Mouse (Mus musculus) lung, embryonic 14.5 days (tissue): ENCODE measurements at regions not wholly inside any gene's neighbourhood (a gene's known extent, or its start where the extent isn't known, plus 50 kb on each side); places are given as distances from the start of the nearest gene placed in this dataset.

ENCODE experiments used
- ATAC-seq: fragments of 200-750 bp; cut with Nextera tagmentation; 2 replicates; pipeline ENCODE4 v1.8.0; 2017; ENCODE audit warnings: mild to moderate bottlenecking, moderate TSS enrichment, moderate library complexity; ENCODE audit not compliant: insufficient read depth
- DNase-seq: peaks from one replicate; pipeline ENCODE4 v3.0.0-alpha.2; 2015
- H3K27ac ChIP-seq: fragments of 300-500 bp; sonication (generic); 2 replicates; pipeline ENCODE4 v1.5.1; 2014; ENCODE audit warnings: low read depth, mild to moderate bottlenecking, moderate library complexity
- H3K27me3 ChIP-seq: fragments of 300-500 bp; sonication (generic); 2 replicates; pipeline ENCODE4 v1.6.1; 2014; ENCODE audit warnings: low read length, control low read depth; ENCODE audit not compliant: insufficient read depth
- H3K36me3 ChIP-seq: fragments of 300-500 bp; sonication (generic); 2 replicates; pipeline ENCODE4 v1.6.1; 2014; ENCODE audit warnings: control low read depth; ENCODE audit not compliant: insufficient read depth
- H3K4me1 ChIP-seq: fragments of 300-500 bp; sonication (generic); 2 replicates; pipeline ENCODE4 v1.6.1; 2014; ENCODE audit warnings: antibody characterized with exemption, control low read depth; ENCODE audit not compliant: insufficient read depth
- H3K4me2 ChIP-seq: fragments of 300-500 bp; sonication (generic); 2 replicates; pipeline ENCODE4 v1.6.1; 2014; ENCODE audit warnings: mild to moderate bottlenecking
- H3K4me3 ChIP-seq: fragments of 300-500 bp; sonication (generic); 2 replicates; pipeline ENCODE4 v1.5.1; 2014; ENCODE audit warnings: low read depth, low read length
- H3K9ac ChIP-seq: fragments of 300-500 bp; sonication (generic); 2 replicates; pipeline ENCODE4 v1.6.1; 2014
- H3K9me3 ChIP-seq: fragments of 300-500 bp; sonication (generic); 2 replicates; pipeline ENCODE4 v1.6.1; 2016; ENCODE audit warnings: low read depth, low read length, control low read depth
- CTCF ChIP-seq: IDR thresholded peaks from 2 replicates; pipeline ENCODE4 v1.5.1; 2016; ENCODE audit warnings: antibody characterized with exemption, low read depth
- WGBS: fragments of 180-500 bp; shearing (Covaris S2); extraction: QIAGEN DNeasy Blood & Tissue Kit; methylation state at CpG from one replicate; pipeline ENCODE4 v1.1.7; 2014; 5-methylcytosine and 5-hydroxymethylcytosine counted together

DNA sequence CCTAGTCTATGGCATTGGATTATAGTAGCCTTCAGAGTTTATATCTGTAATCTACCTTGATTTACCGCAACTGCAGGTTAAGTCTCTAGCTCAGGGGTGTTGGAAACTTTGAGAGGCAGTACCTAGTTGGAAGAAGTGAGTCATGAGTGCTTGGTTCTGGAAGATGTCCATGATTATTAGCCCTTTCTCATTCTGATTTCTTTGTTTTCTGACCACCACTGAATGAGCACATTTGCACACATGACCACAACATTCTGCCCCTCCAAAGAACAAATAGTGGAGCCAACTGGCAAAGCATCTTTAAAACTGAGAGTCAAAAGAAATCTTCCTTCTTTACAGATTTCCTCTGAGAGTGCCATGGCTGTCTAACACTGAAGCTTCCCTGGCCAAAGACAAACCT, 95.5 kb upstream of the Dcn start:
- Histone ChIP-seq H3K27ac (no peak overlapping the region), H3K4me2 (no peak overlapping the region), H3K4me1 (no peaks in the 10 kb centered on the region), H3K27me3 (no peaks in the 10 kb centered on the region), H3K9ac (no peak overlapping the region), H3K4me3 (no peak overlapping the region), H3K9me3 (no peaks in the 10 kb centered on the region), H3K36me3 (no peaks in the 10 kb centered on the region)
- DNase-seq (no peak), ATAC-seq (no peak)
- WGBS, result 87% methylated on average over 1 of the region's 1 CpGs
- TF ChIP-seq CTCF, result no peak

DNA sequence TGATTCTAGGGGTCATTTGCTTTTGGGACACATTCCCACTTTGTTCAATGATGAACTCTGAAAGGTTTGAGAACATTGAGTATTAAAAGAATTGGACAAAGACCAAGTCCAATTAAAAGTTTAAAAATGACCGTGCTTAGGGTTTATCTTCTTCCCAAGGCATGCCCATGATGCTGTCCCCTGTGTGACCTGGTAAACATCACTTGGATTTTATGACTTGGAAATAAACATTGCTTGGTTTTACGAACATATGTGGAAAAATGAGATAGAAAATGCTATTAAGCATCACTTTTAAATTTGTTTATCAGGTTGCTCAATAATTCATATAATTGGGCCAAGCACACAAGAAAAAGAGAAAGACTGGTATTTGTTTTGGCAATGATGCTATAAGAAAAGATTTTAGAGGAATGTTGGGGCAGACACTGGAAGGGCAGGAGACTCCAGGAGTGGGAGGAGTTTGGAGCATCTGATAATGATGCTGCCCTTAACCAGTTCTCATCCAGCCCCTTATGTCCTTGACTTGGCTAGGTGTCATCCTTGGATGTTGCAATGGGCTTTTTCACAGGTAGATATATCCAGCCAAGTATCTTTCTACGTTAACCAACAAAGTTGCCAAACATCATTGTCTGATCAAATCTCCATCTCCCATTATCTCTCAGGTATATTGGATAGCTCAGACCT, 92.1 kb upstream of the Dcn start:
- ATAC-seq, result no peak
- Histone ChIP-seq H3K27ac (no peak overlapping the region), H3K4me2 (no peak overlapping the region), H3K9ac (no peak overlapping the region), H3K36me3 (no peaks in the 10 kb centered on the region), H3K27me3 (no peaks in the 10 kb centered on the region), H3K9me3 (no peaks in the 10 kb centered on the region), H3K4me1 (no peaks in the 10 kb centered on the region), H3K4me3 (no peak overlapping the region)
- no peak for DNase-seq
- TF ChIP-seq CTCF, result no peak
- 54% methylated on average over 3 of the region's 3 CpGs for WGBS

DNA sequence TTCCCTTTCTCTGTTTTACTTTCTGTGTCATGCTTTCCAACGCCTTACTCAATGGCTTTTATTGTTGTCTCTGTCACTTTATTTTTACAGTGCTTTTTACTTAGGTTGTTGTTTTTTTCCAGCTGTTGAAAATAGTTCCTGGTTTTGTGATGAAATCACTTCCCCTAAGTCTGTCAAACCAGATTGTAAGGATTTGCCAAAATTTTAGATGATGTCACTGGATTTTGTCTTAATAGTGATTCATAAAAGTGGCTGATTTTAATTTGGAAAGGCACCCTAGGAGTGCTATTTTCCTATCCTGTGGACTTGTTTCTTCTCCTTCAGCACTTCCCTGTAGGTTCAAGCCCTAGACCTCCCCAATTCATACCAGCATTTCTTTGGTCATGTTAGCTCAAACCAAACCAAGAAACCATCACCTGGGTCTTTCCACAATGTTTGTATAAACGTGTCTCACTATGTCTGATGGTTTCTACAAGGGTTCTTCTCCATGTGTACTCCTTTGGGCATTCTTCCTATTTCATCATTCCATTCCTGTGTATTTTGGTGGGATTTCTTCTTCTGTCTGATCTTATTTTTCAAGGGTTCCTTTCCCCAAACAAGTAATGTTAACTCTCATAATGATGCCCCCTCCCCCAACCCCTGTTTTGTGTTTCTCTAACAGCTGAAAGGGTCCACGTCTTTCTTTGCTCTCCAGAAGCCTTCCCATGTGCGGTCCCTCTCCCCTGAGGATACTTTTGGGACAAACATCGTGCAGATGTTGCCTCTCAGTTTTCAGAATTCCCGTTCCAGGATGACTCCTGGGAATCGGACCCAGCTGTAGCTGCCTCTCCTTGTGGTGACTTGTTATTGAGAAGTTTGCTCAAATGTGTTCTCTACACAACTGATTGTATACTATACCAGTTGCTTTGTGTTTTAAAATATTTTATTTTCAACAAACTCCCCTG, 89.5 kb upstream of the Dcn start:
- H3K4me1 ChIP-seq, result no peaks in the 10 kb centered on the region
- H3K27ac ChIP-seq, result no peak overlapping the region
- no peak for ATAC-seq
- no peaks in the 10 kb centered on the region for H3K9me3 ChIP-seq
- no peak for TF ChIP-seq CTCF
- H3K27me3 ChIP-seq, result no peaks in the 10 kb centered on the region
- DNase-seq, result no peak
- no peak overlapping the region for H3K4me3 ChIP-seq
- H3K36me3 ChIP-seq, result no peaks in the 10 kb centered on the region
- H3K9ac ChIP-seq, result no peak overlapping the region
- 69% methylated on average over 7 of the region's 7 CpGs for WGBS
- no peak overlapping the region for H3K4me2 ChIP-seq

DNA sequence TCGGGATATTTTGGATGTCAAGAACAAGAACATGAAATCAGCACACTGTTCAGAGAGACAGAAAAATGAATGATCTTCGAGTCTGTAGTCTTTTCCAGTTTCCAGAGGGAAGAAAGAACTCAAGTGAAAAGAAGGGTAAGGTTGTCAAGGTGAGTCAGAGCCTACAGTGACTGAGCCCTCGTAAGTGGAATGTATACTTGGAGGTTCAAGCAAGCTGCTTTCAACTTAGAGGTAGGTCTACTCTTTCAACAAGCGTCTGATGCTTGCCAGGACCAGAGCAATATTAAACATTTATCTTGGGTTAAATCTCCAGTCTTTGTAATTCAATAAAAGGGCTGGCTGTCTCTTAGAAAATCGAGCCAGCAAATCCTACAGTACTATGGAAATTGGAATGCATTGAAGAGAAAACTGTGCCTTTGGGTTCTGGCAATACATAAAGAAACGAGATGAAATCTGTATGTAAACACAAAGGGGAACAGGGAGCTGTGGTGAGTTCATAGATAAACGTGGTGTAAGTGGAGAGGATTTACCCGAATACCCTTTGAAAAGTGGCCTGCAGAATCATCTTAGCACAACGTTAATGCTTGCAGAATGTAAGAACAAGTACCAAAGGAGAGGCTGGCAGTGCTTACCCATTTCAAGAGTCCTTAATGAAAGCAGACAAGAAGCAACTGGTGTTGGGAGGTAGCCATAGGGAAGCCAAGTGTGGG, 82.2 kb upstream of the Dcn start:
- H3K4me2 ChIP-seq, result no peak overlapping the region
- no peak overlapping the region for H3K9ac ChIP-seq
- ATAC-seq (peak; percentile 73; the same call in 1 of the 2 replicates), DNase-seq (peak; percentile 55)
- H3K27ac ChIP-seq, result peak overlapping the region; percentile 66
- 32% methylated on average over 9 of the region's 9 CpGs for WGBS
- no peaks in the 10 kb centered on the region for H3K36me3 ChIP-seq
- H3K9me3 ChIP-seq, result no peaks in the 10 kb centered on the region
- peaks cover 6% of the 10 kb centered on the region for H3K4me1 ChIP-seq
- H3K27me3 ChIP-seq, result no peaks in the 10 kb centered on the region
- no peak overlapping the region for H3K4me3 ChIP-seq
- no peak for TF ChIP-seq CTCF

DNA sequence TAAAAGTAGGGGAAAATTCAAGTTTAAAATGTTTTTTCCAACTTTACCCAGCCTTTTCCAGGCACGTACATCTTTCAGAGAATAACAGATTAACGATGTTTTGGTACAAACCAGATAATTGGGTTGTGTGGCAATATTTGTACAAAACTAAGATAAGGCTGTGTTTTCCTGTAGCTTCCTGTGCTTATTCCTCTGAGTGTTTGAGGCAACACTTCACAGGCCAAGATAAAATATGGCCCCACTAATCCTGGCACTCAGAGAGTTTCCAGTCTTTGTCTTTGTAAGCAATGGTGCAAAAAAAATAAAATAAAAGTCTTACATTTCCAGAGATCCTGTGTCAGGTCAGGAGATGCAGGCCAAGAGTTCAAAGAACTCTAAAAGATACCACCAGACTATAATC, 81.5 kb upstream of the Dcn start:
- no peak for ATAC-seq
- peak; percentile 32 for DNase-seq
- no peak overlapping the region for H3K9ac ChIP-seq
- 41% methylated on average over 2 of the region's 2 CpGs for WGBS
- TF ChIP-seq CTCF, result no peak
- H3K27ac ChIP-seq, result peak overlapping the region; percentile 66; the same call in 1 of the 2 replicates
- H3K27me3 ChIP-seq, result no peaks in the 10 kb centered on the region
- H3K4me1 ChIP-seq, result peaks cover 6% of the 10 kb centered on the region
- no peak overlapping the region for H3K4me3 ChIP-seq
- H3K9me3 ChIP-seq, result no peaks in the 10 kb centered on the region
- H3K36me3 ChIP-seq, result no peaks in the 10 kb centered on the region
- H3K4me2 ChIP-seq, result no peak overlapping the region

DNA sequence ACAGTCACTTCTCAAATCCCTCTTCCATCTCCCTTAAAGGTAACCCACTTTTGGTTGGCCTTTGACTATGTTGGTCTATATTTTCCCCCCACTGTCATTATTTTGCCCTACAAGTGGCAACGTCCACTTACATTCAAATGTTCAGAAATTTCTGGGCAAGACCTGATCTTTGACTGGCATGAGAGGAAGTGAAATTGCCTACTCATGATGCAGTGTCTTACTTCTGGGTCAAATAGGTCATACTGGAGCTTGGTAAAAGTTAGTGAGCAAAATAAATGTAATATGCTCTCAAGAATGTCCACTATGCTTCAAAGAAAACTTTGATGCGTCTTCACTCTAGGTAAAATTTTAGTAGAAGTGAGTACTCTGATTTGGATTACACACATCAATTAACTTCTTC, 76.9 kb upstream of the Dcn start:
- Histone ChIP-seq H3K36me3 (no peaks in the 10 kb centered on the region), H3K27me3 (no peaks in the 10 kb centered on the region), H3K27ac (no peak overlapping the region), H3K4me3 (no peak overlapping the region), H3K9ac (no peak overlapping the region), H3K9me3 (no peaks in the 10 kb centered on the region), H3K4me2 (no peak overlapping the region), H3K4me1 (peaks cover 6% of the 10 kb centered on the region)
- no peak for TF ChIP-seq CTCF
- no peak for DNase-seq
- ATAC-seq, result no peak
- 81% methylated on average over 2 of the region's 2 CpGs for WGBS
